Mouse (Mus musculus): ENCODE results near the gene Mgat4d. TPM values are rescaled to one million over a fixed set of nuclear protein-coding genes. Genes with fewer than 3 reads are reported as not detected.

Gene Mgat4d
- polyA plus RNA-seq, 1 experiment: not detected

DNA sequence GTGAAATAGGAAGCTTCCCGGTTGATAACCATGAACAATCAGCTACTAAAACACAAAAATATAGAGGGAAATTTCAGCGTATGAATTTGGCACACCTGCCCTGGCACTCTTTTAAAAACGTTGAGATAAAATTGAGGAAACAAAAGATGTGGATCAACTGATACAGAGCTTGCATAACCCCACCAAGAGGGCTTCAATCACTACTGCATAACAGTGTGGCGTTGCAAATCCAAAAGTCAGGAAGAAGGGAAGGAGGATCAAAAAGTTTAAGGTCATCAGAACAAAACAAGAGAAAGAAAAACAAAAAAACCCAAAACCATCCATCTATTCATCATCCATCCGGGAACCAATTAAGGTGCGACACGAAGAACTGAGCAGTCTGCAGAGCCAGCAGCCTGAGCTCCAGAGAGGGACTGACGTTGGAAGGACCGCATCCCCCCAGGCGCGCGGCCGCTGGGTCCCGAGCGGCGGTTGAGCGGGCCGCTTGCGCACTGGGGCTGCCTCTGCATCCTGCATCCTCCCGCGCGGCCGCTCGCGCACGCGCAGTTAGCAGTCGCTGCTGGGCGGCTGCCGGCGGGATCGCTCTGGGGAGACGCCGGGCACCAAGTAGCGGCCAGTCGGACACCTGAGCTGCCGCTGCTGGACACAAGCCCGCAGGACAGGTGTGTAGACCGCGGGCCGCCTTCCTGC is 41.2 kb downstream of the Mgat4d start, which contains the start of gene Clgn:
Gene Clgn (plus strand): TSS at position 552 of the 690 bp plus-strand sequence.
- no peaks in the 10 kb centered on the region for H3K4me1 ChIP-seq (ENCODE audit: control insufficient read depth, insufficient read depth, low read length)
- no peak for TF ChIP-seq CTCF (IDR thresholded peaks at IDR 0.05; ENCODE audit: low read depth, low read length)
- no peak for TF ChIP-seq POLR2A (IDR thresholded peaks at IDR 0.05; ENCODE audit: borderline replicate concordance, low read depth, low read length)
- no peak within 1 kb of the TSS for H3K27ac ChIP-seq (ENCODE audit: insufficient read depth, low read depth, low read length)
- peak within 1 kb of the TSS; percentile 13; the same call in 1 of the 2 replicates for H3K4me3 ChIP-seq (ENCODE audit: insufficient read depth, low read length)

DNA sequence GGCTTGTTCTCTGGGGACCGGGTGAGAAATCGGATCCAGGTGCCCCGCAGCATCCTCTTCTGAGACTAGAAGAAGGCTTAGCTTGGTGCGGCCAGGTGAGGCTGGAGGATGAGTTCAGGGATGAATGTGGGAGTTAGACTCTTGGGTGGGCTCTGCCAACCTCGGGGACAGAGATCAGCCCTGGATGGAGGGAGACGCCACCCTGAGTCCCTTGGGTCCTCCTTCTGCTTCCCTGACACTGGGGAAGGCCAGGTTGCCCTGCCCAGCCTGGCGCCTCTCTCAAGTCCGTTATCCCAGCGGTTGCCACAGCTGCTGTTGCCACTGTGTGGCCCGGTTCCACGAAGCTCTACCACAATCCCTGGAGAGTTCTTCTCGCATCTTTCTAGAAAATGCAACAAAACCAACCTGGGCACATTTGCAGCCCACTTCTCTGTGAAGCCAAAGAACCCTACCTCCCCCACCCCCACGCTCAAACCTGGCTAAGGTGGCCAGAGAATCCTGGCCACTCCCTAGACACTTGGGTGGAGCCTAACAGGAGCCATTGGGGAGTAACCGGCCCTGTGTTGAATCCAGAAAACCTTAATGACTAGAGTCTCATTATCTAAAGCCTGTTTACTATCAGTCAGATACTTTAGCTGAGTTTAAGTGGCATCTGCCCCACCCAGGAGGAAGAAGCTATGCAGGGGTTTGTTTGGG is 41.9 kb downstream of the Mgat4d start:
- H3K4me1 ChIP-seq (ENCODE audit: control insufficient read depth, insufficient read depth, low read length): no peaks in the 10 kb centered on the region
- TF ChIP-seq CTCF (IDR thresholded peaks at IDR 0.05; ENCODE audit: low read depth, low read length) (no peak), POLR2A (IDR thresholded peaks at IDR 0.05; ENCODE audit: borderline replicate concordance, low read depth, low read length) (no peak)
- H3K4me3 ChIP-seq (ENCODE audit: insufficient read depth, low read length): no peak overlapping the region; the same call in 1 of the 2 replicates
- no peak overlapping the region for H3K27ac ChIP-seq (ENCODE audit: insufficient read depth, low read depth, low read length)

GRCm38 (mm10) chr8:83392521-83392920 is 44.2 kb downstream of the Mgat4d start:
- no peak overlapping the region for H3K4me3 ChIP-seq (ENCODE audit: insufficient read depth, low read length)
- H3K27ac ChIP-seq (ENCODE audit: insufficient read depth, low read depth, low read length): no peak overlapping the region
- H3K4me1 ChIP-seq (ENCODE audit: control insufficient read depth, insufficient read depth, low read length): no peaks in the 10 kb centered on the region
- TF ChIP-seq CTCF (IDR thresholded peaks at IDR 0.05; ENCODE audit: low read depth, low read length) (no peak), POLR2A (IDR thresholded peaks at IDR 0.05; ENCODE audit: borderline replicate concordance, low read depth, low read length) (no peak)

DNA sequence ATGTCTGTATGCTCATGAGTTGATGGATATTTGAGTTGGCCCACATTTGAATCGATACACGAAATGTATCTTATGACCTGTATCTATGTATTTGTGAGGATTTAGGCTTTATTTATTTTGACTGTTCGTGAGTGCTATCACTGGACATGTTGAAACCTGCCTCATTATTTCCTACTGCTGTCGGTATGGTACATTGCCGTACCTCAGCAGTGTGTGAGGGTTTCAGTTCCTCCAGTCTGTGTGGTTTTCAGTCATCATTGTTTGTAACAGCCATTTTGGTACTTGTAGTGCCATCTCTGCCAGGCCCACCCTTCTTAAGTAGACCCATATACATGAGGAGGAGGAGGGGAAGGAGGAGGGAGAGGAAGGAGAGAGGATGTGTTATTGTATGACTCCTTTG is 46.1 kb downstream of the Mgat4d start:
- no peak overlapping the region for H3K27ac ChIP-seq (ENCODE audit: insufficient read depth, low read depth, low read length)
- TF ChIP-seq CTCF (IDR thresholded peaks at IDR 0.05; ENCODE audit: low read depth, low read length): no peak
- TF ChIP-seq POLR2A (IDR thresholded peaks at IDR 0.05; ENCODE audit: borderline replicate concordance, low read depth, low read length): no peak
- no peaks in the 10 kb centered on the region for H3K4me1 ChIP-seq (ENCODE audit: control insufficient read depth, insufficient read depth, low read length)
- H3K4me3 ChIP-seq (ENCODE audit: insufficient read depth, low read length): no peak overlapping the region

DNA sequence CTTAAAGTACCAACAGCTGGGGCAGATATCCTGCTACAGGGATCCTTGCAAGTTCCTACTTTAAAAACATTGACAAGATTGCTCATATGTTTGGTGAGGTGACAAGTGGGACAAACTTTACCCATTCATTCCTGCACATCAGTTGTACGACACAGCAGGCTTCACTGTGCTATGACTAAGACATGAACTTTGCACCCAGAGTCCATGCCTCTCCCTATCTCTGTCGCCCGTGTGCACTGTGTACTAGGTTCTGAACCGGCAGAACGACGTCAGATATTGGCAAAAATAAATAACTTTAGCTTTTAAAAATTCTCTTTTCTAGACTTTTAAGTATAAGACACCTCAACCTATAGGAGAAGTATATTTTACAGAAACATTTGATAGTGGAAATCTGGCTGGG is 48.4 kb downstream of the Mgat4d start:
- Histone ChIP-seq H3K27ac (ENCODE audit: insufficient read depth, low read depth, low read length) (no peak overlapping the region), H3K4me1 (ENCODE audit: control insufficient read depth, insufficient read depth, low read length) (no peaks in the 10 kb centered on the region), H3K4me3 (ENCODE audit: insufficient read depth, low read length) (no peak overlapping the region)
- TF ChIP-seq CTCF (IDR thresholded peaks at IDR 0.05; ENCODE audit: low read depth, low read length) (no peak), POLR2A (IDR thresholded peaks at IDR 0.05; ENCODE audit: borderline replicate concordance, low read depth, low read length) (no peak)

DNA sequence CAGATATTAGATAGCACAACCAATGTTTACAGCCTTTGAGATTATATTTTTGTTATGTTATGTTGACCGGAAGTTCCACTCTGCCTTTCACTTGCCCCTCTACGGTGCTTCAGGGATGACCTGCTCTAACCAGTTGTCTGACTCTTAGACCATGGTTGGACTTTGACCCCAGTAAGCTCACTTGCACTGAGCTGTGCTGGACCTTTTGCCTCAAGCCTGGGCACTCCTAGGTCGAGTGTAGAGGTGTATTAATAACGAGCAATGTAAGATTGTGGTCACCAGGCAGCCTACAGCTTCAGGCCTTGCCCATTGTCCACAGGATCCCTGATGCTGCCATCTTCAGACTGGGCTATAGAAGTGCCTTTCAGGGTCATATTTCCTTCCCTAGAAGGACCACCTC is 49.5 kb downstream of the Mgat4d start:
- H3K4me1 ChIP-seq (ENCODE audit: control insufficient read depth, insufficient read depth, low read length): no peaks in the 10 kb centered on the region

GRCm38 (mm10) chr8:83405548-83405947 is 57.3 kb downstream of the Mgat4d start:
- no peak overlapping the region for H3K4me3 ChIP-seq (ENCODE audit: insufficient read depth, low read length)
- no peak for TF ChIP-seq POLR2A (IDR thresholded peaks at IDR 0.05; ENCODE audit: borderline replicate concordance, low read depth, low read length)
- no peak for TF ChIP-seq CTCF (IDR thresholded peaks at IDR 0.05; ENCODE audit: low read depth, low read length)
- H3K27ac ChIP-seq (ENCODE audit: insufficient read depth, low read depth, low read length): no peak overlapping the region
- H3K4me1 ChIP-seq (ENCODE audit: control insufficient read depth, insufficient read depth, low read length): no peaks in the 10 kb centered on the region

More for the DNA sequence above, 49.5 kb downstream of the Mgat4d start:
- H3K27ac ChIP-seq (ENCODE audit: insufficient read depth, low read depth, low read length): no peak overlapping the region
- H3K4me3 ChIP-seq (ENCODE audit: insufficient read depth, low read length): no peak overlapping the region
- TF ChIP-seq POLR2A (IDR thresholded peaks at IDR 0.05; ENCODE audit: borderline replicate concordance, low read depth, low read length) (no peak), CTCF (IDR thresholded peaks at IDR 0.05; ENCODE audit: low read depth, low read length) (no peak)

GRCm38 (mm10) chr8:83406836-83407235 is 58.6 kb downstream of the Mgat4d start:
- Histone ChIP-seq H3K4me3 (ENCODE audit: insufficient read depth, low read length) (no peak overlapping the region), H3K27ac (ENCODE audit: insufficient read depth, low read depth, low read length) (no peak overlapping the region), H3K4me1 (ENCODE audit: control insufficient read depth, insufficient read depth, low read length) (no peaks in the 10 kb centered on the region)
- no peak for TF ChIP-seq POLR2A (IDR thresholded peaks at IDR 0.05; ENCODE audit: borderline replicate concordance, low read depth, low read length)
- no peak for TF ChIP-seq CTCF (IDR thresholded peaks at IDR 0.05; ENCODE audit: low read depth, low read length)

- Histone ChIP-seq H3K4me3 (ENCODE audit: insufficient read depth, low read length) (no peak overlapping the region), H3K27ac (ENCODE audit: insufficient read depth, low read depth, low read length) (no peak overlapping the region), H3K4me1 (ENCODE audit: control insufficient read depth, insufficient read depth, low read length) (no peaks in the 10 kb centered on the region)
- TF ChIP-seq POLR2A (IDR thresholded peaks at IDR 0.05; ENCODE audit: borderline replicate concordance, low read depth, low read length): no peak
- TF ChIP-seq CTCF (IDR thresholded peaks at IDR 0.05; ENCODE audit: low read depth, low read length): no peak
These were observed 60.2 kb downstream of the Mgat4d start for GRCm38 (mm10) chr8:83408496-83408895.

GRCm38 (mm10) chr8:83416878-83417277 is 68.6 kb downstream of the Mgat4d start:
- TF ChIP-seq POLR2A (IDR thresholded peaks at IDR 0.05; ENCODE audit: borderline replicate concordance, low read depth, low read length): no peak
- no peak for TF ChIP-seq CTCF (IDR thresholded peaks at IDR 0.05; ENCODE audit: low read depth, low read length)
- H3K27ac ChIP-seq (ENCODE audit: insufficient read depth, low read depth, low read length): no peak overlapping the region
- H3K4me3 ChIP-seq (ENCODE audit: insufficient read depth, low read length): no peak overlapping the region
- H3K4me1 ChIP-seq (ENCODE audit: control insufficient read depth, insufficient read depth, low read length): no peaks in the 10 kb centered on the region
